Mouse (Mus musculus) liver, postnatal 0 days (tissue): ENCODE results near the gene Timm8a2. TPM values are rescaled to one million over a fixed set of nuclear protein-coding genes. Genes with fewer than 3 reads are reported as not detected.

Source experiments
- ATAC-seq: fragments of 200-750 bp; cut with Nextera tagmentation; 2 replicates; pipeline ENCODE4 v1.8.0; 2017; ENCODE audit warnings: mild to moderate bottlenecking, moderate library complexity
- DNase-seq: peaks from one replicate; pipeline ENCODE4 v3.0.0-alpha.2; 2016
- H3K27ac ChIP-seq: fragments of 300-500 bp; sonication (generic); 2 replicates; pipeline ENCODE4 v1.5.1; 2014; ENCODE audit warnings: antibody characterized with exemption, moderate library complexity, mild to moderate bottlenecking, low read depth
- H3K27me3 ChIP-seq: fragments of 300-500 bp; sonication (generic); 2 replicates; pipeline ENCODE4 v1.6.1; 2014; ENCODE audit warnings: low read length, control low read depth, mixed read lengths; ENCODE audit not compliant: insufficient read depth
- H3K36me3 ChIP-seq: fragments of 300-500 bp; sonication (generic); replicated peaks from 2 replicates; pipeline ENCODE4 v1.6.1; 2014; ENCODE audit warnings: mild to moderate bottlenecking, control low read depth, low read length, moderate library complexity, mixed read lengths; ENCODE audit not compliant: insufficient read depth
- H3K4me1 ChIP-seq: fragments of 300-500 bp; sonication (generic); 2 replicates; pipeline ENCODE4 v1.6.1; 2014; ENCODE audit warnings: antibody characterized with exemption, mild to moderate bottlenecking, control low read depth; ENCODE audit not compliant: insufficient read depth
- H3K4me2 ChIP-seq: fragments of 300-500 bp; sonication (generic); 2 replicates; pipeline ENCODE4 v1.6.1; 2014; ENCODE audit warnings: low read depth, mild to moderate bottlenecking, low read length, moderate library complexity, mixed read lengths
- H3K4me3 ChIP-seq: fragments of 300-500 bp; sonication (generic); 2 replicates; pipeline ENCODE4 v1.5.1; 2014; ENCODE audit warnings: low read depth, low read length
- H3K9ac ChIP-seq: fragments of 300-500 bp; sonication (generic); replicated peaks from 2 replicates; pipeline ENCODE4 v1.6.1; 2014; ENCODE audit warnings: mild to moderate bottlenecking, moderate library complexity
- H3K9me3 ChIP-seq: fragments of 300-500 bp; sonication (generic); 2 replicates; pipeline ENCODE4 v1.6.1; 2016; ENCODE audit warnings: mild to moderate bottlenecking, control low read depth, low read length, mixed read lengths
- CTCF ChIP-seq: sonication (generic); IDR thresholded peaks from 2 replicates; pipeline ENCODE4 v1.5.1; 2016; ENCODE audit warnings: antibody characterized with exemption, low read depth
- EP300 ChIP-seq: IDR thresholded peaks from 2 replicates; pipeline ENCODE4 v1.6.1; 2016; ENCODE audit warnings: antibody characterized with exemption, low read depth, mild to moderate bottlenecking
- WGBS: fragments of 180-500 bp; shearing (Covaris S2); extraction: QIAGEN DNeasy Blood & Tissue Kit; methylation state at CpG from one replicate; pipeline ENCODE4 v1.1.7; 2014; ENCODE audit not compliant: insufficient replicate concordance; 5-methylcytosine and 5-hydroxymethylcytosine counted together
- polyA plus RNA-seq: library from polyadenylated mRNA; unstranded; fragments of >200 nt; fragmentation: Nextera tagmentation; extraction: Ambion mirVana; gene quantifications from 2 replicates; pipeline ENCODE4 v1.2.1, GENCODE M21; 2015

The Timm8a2 gene
- polyA plus RNA-seq, 1 experiment from 2014 or later = not detected

DNA sequence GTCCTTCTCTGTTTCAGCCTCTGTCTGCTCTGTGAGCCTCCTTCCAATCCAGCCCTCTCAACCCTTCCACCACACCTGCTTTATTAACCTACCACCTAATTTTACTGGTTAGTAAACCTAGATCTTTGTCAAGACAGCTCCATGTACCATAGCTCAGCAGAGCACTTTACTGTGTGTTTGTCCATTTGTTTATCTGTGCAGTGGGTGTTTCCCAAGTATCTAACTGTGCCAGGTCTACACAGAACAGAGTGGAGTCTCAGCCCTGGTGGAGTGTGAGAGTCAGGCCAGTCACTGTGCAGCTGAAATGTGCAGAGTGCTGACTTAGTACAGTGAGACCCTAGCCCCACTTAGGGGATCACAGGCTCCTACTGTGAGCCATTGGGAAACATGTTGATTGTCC, 30.7 kb upstream of the Timm8a2 start:
- Histone ChIP-seq H3K27me3 (no peaks in the 10 kb centered on the region), H3K9ac (no peak overlapping the region), H3K27ac (no peak overlapping the region), H3K4me1 (no peaks in the 10 kb centered on the region), H3K4me3 (no peak overlapping the region), H3K9me3 (no peaks in the 10 kb centered on the region), H3K4me2 (no peak overlapping the region), H3K36me3 (no peaks in the 10 kb centered on the region)
- no peak for TF ChIP-seq CTCF
- no peak for TF ChIP-seq EP300
- ATAC-seq (0 out of 2 replicates have a peak, but pooled peaks have one; percentile 33), DNase-seq (no peak)

DNA sequence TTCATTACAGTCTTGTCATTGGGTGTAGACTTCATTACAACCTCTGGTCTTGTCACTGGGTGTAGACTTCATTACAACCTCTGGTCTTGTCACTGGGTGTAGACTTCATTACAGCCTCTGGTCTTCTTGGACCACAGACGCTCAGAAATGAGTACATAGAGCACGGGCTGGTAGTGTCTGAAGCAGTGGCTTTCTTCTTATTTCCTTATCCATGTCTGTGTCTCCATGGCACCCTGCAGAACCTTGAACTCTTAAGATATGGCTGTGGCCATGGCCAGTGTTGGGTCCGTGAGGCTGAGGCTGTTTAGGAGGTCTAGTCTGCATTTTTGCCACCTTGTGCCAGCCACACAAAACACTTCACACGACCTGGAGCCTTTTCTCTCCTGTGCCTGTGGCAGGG, 26.2 kb upstream of the Timm8a2 start:
- Histone ChIP-seq H3K36me3 (peaks cover 2% of the 10 kb centered on the region; the same call in 1 of the 2 replicates), H3K9ac (no peak overlapping the region), H3K4me2 (no peak overlapping the region), H3K27me3 (no peaks in the 10 kb centered on the region), H3K4me3 (no peak overlapping the region), H3K9me3 (no peaks in the 10 kb centered on the region), H3K27ac (no peak overlapping the region), H3K4me1 (peaks cover 7% of the 10 kb centered on the region)
- ATAC-seq = no peak
- TF ChIP-seq EP300 = no peak
- no peak for TF ChIP-seq CTCF
- WGBS = 83% methylated on average over 4 of the region's 4 CpGs
- DNase-seq = no peak

DNA sequence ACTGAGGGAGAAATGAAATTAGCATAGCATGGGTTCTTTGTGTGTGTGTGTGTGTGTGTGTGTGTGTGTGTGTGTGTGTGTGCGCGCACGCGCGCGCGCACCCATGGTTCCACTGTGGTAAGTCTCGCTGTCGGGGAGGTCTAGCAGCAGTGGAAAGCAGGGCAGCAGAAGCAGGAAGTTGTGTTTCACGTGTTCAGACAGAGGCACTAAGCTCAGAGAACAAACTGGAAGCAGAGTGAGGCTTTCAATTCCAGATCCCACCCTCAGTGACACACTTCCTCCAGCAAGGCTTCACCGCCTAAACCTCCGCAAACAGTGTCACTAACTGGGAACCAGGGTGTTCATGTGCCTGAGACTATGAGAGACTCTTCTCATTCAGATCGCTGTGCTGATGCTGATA, 25.0 kb upstream of the Timm8a2 start:
- Histone ChIP-seq H3K4me3 (no peak overlapping the region), H3K27ac (0 out of 2 replicates have a peak overlapping the region, but pooled peaks have one; percentile 3), H3K36me3 (peaks cover 2% of the 10 kb centered on the region; the same call in 1 of the 2 replicates), H3K9me3 (no peaks in the 10 kb centered on the region), H3K27me3 (no peaks in the 10 kb centered on the region), H3K4me1 (peaks cover 10% of the 10 kb centered on the region), H3K9ac (no peak overlapping the region), H3K4me2 (no peak overlapping the region)
- ATAC-seq (peak; percentile 67), DNase-seq (peak; percentile 44)
- WGBS = 58% methylated on average over 13 of the region's 13 CpGs
- TF ChIP-seq EP300 = no peak
- no peak for TF ChIP-seq CTCF

DNA sequence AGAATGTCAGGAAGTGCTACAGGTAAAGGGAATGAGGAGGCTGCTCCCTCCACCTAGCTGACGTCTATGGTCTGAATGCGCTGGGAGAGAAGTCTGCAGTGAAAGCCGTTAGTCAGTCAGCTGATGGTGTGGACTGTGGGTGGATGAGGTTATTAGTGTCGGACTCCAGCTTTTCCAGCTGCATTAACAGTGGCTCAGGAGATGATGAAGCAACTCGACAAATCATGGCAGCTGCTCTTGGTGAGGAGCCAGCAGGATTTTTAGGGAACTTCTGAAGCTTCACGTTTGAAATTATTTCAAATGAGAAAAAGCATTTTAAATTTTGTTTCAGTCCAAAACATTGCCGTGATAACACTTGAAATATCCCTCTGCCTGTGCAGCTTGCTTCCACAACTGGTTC, 24.2 kb upstream of the Timm8a2 start:
- Histone ChIP-seq H3K4me2 (no peak overlapping the region), H3K36me3 (peaks cover 2% of the 10 kb centered on the region; the same call in 1 of the 2 replicates), H3K27ac (no peak overlapping the region), H3K4me3 (no peak overlapping the region), H3K9ac (no peak overlapping the region), H3K9me3 (no peaks in the 10 kb centered on the region), H3K27me3 (no peaks in the 10 kb centered on the region), H3K4me1 (peaks cover 10% of the 10 kb centered on the region)
- ATAC-seq = no peak
- no peak for DNase-seq
- WGBS = 76% methylated on average over 7 of the region's 7 CpGs
- no peak for TF ChIP-seq CTCF
- TF ChIP-seq EP300 = no peak

DNA sequence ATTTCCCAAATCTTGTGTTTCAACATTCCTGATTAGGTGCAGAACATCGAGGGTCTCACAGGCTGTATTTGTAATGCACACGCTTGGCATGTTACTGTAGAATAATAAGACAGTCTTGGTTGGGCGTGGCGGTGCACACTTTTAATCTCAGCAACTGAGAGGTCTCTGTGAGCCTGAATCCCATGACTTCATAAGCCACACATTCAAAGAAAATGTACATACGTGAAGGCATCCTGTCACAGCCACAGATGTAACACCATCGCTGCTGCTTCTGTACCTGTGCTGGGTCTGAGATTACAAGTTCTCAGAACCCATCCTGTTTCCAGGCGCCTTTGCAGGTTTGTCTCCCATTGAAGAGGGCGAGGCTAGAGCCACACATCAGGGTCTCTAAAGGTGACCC, 22.7 kb upstream of the Timm8a2 start:
- no peaks in the 10 kb centered on the region for H3K27me3 ChIP-seq
- TF ChIP-seq EP300 (no peak), CTCF (no peak)
- peaks cover 10% of the 10 kb centered on the region for H3K4me1 ChIP-seq
- no peaks in the 10 kb centered on the region for H3K9me3 ChIP-seq
- 81% methylated on average over 8 of the region's 8 CpGs for WGBS
- no peak overlapping the region for H3K4me3 ChIP-seq
- H3K27ac ChIP-seq = peak overlapping the region; percentile 74; the same call in 1 of the 2 replicates
- peaks cover 2% of the 10 kb centered on the region; the same call in 1 of the 2 replicates for H3K36me3 ChIP-seq
- no peak overlapping the region for H3K4me2 ChIP-seq
- no peak for DNase-seq
- ATAC-seq = no peak
- H3K9ac ChIP-seq = no peak overlapping the region

DNA sequence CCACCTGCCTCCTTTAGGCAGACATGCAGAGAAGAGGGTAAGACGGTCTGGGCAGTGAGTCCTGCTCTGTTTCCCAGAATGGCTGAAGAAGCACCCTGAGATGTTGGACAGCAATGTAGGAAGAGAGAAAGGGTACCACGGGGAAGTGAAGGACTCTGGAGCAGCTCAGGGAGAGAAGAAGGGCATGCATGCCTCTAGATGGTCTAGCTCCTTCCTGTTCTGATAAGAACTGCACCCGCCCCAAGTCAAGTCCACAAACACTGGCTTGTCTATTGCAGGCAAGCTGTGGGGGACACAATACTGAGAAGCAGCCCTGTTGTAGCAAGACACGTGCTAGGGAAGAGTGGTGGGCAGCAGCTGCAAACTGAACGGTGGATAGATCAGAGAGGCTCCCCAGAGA, 22.3 kb upstream of the Timm8a2 start:
- no peak overlapping the region for H3K4me3 ChIP-seq
- DNase-seq = no peak
- H3K27ac ChIP-seq = peak overlapping the region; percentile 74
- no peak for ATAC-seq
- peaks cover 2% of the 10 kb centered on the region; the same call in 1 of the 2 replicates for H3K36me3 ChIP-seq
- H3K4me2 ChIP-seq = no peak overlapping the region
- no peak overlapping the region for H3K9ac ChIP-seq
- H3K9me3 ChIP-seq = no peaks in the 10 kb centered on the region
- no peak for TF ChIP-seq EP300
- no peak for TF ChIP-seq CTCF
- no peaks in the 10 kb centered on the region for H3K27me3 ChIP-seq
- WGBS = 38% methylated on average over 5 of the region's 5 CpGs
- peaks cover 10% of the 10 kb centered on the region for H3K4me1 ChIP-seq

DNA sequence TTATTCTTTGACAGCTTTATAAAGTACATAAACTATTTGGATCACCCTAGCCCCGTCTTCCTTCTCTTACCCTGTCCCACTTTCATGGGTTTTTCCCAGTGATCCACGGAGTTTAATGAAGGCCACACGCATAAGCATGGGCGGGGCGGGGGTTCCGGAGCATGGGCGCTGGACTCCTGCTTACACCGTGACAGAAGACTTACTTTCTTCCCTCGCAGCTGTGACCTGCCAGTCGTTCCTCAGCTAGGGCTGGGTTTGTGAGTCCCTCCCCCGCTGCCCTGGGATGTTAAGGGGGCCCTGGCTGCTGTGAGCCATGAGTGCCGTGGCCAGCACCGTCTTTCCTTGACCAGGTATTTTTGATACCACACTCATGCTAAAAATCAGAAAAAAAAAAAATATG, 21.7 kb upstream of the Timm8a2 start:
- H3K27me3 ChIP-seq = no peaks in the 10 kb centered on the region
- no peak for TF ChIP-seq CTCF
- TF ChIP-seq EP300 = no peak
- H3K9ac ChIP-seq = no peak overlapping the region
- ATAC-seq (no peak), DNase-seq (no peak)
- H3K4me1 ChIP-seq = peaks cover 10% of the 10 kb centered on the region
- WGBS = 58% methylated on average over 13 of the region's 13 CpGs
- peaks cover 2% of the 10 kb centered on the region; the same call in 1 of the 2 replicates for H3K36me3 ChIP-seq
- H3K9me3 ChIP-seq = no peaks in the 10 kb centered on the region
- H3K4me3 ChIP-seq = no peak overlapping the region
- peak overlapping the region; percentile 74 for H3K27ac ChIP-seq
- no peak overlapping the region for H3K4me2 ChIP-seq
